Mouse (Mus musculus) midbrain, embryonic 11.5 days (tissue): ENCODE measurements at regions not wholly inside any gene's neighbourhood (a gene's known extent, or its start where the extent isn't known, plus 50 kb on each side); places are given as distances from the start of the nearest gene placed in this dataset.

Source experiments
- ATAC-seq: fragments of 200-750 bp; cut with Nextera tagmentation; 2 replicates; pipeline ENCODE4 v1.8.0; 2017; ENCODE audit warnings: moderate TSS enrichment, moderate library complexity; ENCODE audit not compliant: low FRiP score
- DNase-seq: peaks from one replicate; pipeline ENCODE4 v3.0.0; 2015; ENCODE audit warnings: low spot score; ENCODE audit errors: missing footprints
- H3K27ac ChIP-seq: fragments of 300-500 bp; sonication (generic); 2 replicates; pipeline ENCODE4 v1.5.1; 2014; ENCODE audit warnings: low read depth, low read length
- H3K27me3 ChIP-seq: fragments of 300-500 bp; sonication (generic); 2 replicates; pipeline ENCODE4 v1.6.1; 2014; ENCODE audit warnings: mild to moderate bottlenecking, low read length, moderate library complexity, mixed read lengths; ENCODE audit not compliant: control insufficient read depth, insufficient read depth
- H3K36me3 ChIP-seq: fragments of 300-500 bp; sonication (generic); 2 replicates; pipeline ENCODE4 v1.6.1; 2014; ENCODE audit warnings: mild to moderate bottlenecking, low read length, moderate library complexity, mixed read lengths; ENCODE audit not compliant: control insufficient read depth, insufficient read depth
- H3K4me1 ChIP-seq: fragments of 300-500 bp; sonication (generic); 2 replicates; pipeline ENCODE4 v1.6.1; 2014; ENCODE audit warnings: low read length; ENCODE audit not compliant: control insufficient read depth, insufficient read depth
- H3K4me2 ChIP-seq: fragments of 300-500 bp; sonication (generic); 2 replicates; pipeline ENCODE4 v1.6.1; 2014; ENCODE audit warnings: mild to moderate bottlenecking, moderate library complexity
- H3K4me3 ChIP-seq: fragments of 300-500 bp; sonication (generic); 2 replicates; pipeline ENCODE4 v1.5.1; 2014; ENCODE audit warnings: low read depth, low read length
- H3K9ac ChIP-seq: fragments of 300-500 bp; sonication (generic); 2 replicates; pipeline ENCODE4 v1.6.1; 2014; ENCODE audit warnings: low read length
- H3K9me3 ChIP-seq: fragments of 300-500 bp; sonication (generic); 2 replicates; pipeline ENCODE4 v1.6.1; 2016; ENCODE audit warnings: low read length; ENCODE audit not compliant: control insufficient read depth
- WGBS: fragments of 180-500 bp; shearing (Covaris S2); extraction: QIAGEN DNeasy Blood & Tissue Kit; methylation state at CpG from one replicate; pipeline ENCODE4 v1.1.7; 2014; 5-methylcytosine and 5-hydroxymethylcytosine counted together

- DNase-seq = no peak
- Histone ChIP-seq H3K27me3 (no peaks in the 10 kb centered on the region), H3K4me3 (no peak overlapping the region), H3K4me1 (no peaks in the 10 kb centered on the region), H3K9ac (no peak overlapping the region), H3K36me3 (no peaks in the 10 kb centered on the region), H3K27ac (no peak overlapping the region), H3K9me3 (no peaks in the 10 kb centered on the region), H3K4me2 (no peak overlapping the region)
- WGBS = 85% methylated on average over 10 of the region's 10 CpGs
- ATAC-seq = no peak
Measured at GRCm38 (mm10) chr6:98613030-98613429, 270.5 kb upstream of the Gm765 start.

DNA sequence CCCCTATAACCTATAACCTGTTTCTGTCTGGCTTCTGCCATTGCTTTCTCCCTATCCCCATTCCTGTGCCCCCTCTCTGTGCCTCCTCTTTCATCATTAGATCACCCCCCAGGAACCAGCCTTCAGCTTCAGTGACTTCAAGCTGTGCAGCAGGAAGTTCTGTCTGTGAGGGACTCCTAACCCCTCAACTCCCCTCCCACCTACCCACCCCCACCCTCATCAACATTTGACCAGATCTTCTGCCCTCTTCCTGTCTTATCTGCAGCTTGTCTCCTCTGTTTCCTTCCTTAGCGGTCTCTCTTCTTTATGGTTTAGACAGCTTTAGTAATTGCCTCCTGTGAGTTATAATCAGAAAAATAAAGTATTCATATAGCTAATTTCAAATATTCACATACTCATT lies 266.6 kb upstream of the Gm765 start:
- 50% methylated on average over 1 of the region's 1 CpGs for WGBS

GRCm38 (mm10) chr6:98606680-98607079 lies 264.1 kb upstream of the Gm765 start:
- Histone ChIP-seq H3K9ac (no peak overlapping the region), H3K4me1 (no peaks in the 10 kb centered on the region), H3K4me3 (no peak overlapping the region), H3K9me3 (no peaks in the 10 kb centered on the region), H3K27me3 (no peaks in the 10 kb centered on the region), H3K27ac (no peak overlapping the region), H3K36me3 (no peaks in the 10 kb centered on the region), H3K4me2 (no peak overlapping the region)
- peak; percentile 19 for DNase-seq
- WGBS = 89% methylated on average over 3 of the region's 3 CpGs
- ATAC-seq = no peak

More for the DNA sequence above, 266.6 kb upstream of the Gm765 start:
- Histone ChIP-seq H3K9ac (no peak overlapping the region), H3K27ac (no peak overlapping the region), H3K27me3 (no peaks in the 10 kb centered on the region), H3K4me3 (no peak overlapping the region), H3K4me1 (no peaks in the 10 kb centered on the region), H3K9me3 (no peaks in the 10 kb centered on the region), H3K4me2 (no peak overlapping the region), H3K36me3 (no peaks in the 10 kb centered on the region)
- ATAC-seq = no peak
- peak; percentile 47 for DNase-seq

DNA sequence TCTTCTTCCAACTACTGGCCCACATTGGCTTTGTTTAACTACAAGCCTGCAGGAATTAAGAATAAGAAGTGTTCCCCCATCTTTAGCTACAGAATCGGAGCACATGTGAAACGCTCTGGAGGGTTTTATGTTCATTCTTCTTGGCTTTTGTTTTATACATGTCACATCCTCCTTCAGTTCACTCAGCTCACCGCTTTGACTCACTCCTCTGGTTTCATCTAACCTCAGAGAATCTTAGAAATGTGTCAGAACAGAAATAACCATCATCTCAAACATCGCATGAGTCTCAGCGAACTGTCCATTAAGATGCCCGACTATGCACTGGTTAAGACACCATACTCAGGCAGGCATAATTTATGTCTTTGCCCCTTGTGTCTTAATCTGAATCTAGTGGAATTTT lies 255.1 kb upstream of the Gm765 start:
- Histone ChIP-seq H3K27ac (no peak overlapping the region), H3K4me3 (no peak overlapping the region), H3K9ac (no peak overlapping the region), H3K4me1 (no peaks in the 10 kb centered on the region), H3K4me2 (no peak overlapping the region), H3K27me3 (no peaks in the 10 kb centered on the region), H3K9me3 (no peaks in the 10 kb centered on the region), H3K36me3 (no peaks in the 10 kb centered on the region)
- WGBS = 92% methylated on average over 6 of the region's 6 CpGs
- ATAC-seq (no peak), DNase-seq (no peak)

GRCm38 (mm10) chr6:98590989-98591388 lies 248.4 kb upstream of the Gm765 start:
- H3K4me3 ChIP-seq = no peak overlapping the region
- H3K27ac ChIP-seq = no peak overlapping the region
- DNase-seq = no peak
- no peak for ATAC-seq
- no peak overlapping the region for H3K4me2 ChIP-seq
- H3K27me3 ChIP-seq = no peaks in the 10 kb centered on the region
- H3K4me1 ChIP-seq = no peaks in the 10 kb centered on the region
- H3K36me3 ChIP-seq = no peaks in the 10 kb centered on the region
- no peak overlapping the region for H3K9ac ChIP-seq
- no peaks in the 10 kb centered on the region for H3K9me3 ChIP-seq
- WGBS = 89% methylated on average over 4 of the region's 4 CpGs

DNA sequence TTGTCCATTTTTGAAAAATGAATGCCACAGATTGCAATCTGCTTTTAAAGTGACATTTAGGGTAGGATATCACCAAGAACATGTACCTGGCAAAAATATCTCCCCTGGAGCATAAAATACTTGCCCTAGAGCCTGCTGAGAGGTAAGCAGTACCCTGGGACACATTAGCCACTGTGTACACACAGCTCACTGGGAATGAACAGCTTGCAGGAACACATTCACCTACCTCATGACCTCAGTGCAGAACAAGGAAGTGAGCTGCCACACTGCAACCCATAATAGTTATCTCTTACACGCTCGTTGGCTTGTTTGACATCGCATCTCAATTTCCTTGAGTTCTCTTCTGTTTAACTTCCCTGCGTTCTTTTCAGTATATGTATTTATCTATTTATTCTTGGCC lies 246.4 kb upstream of the Gm765 start:
- H3K9ac ChIP-seq = no peak overlapping the region
- no peak overlapping the region for H3K4me2 ChIP-seq
- no peaks in the 10 kb centered on the region for H3K27me3 ChIP-seq
- WGBS = 88% methylated on average over 4 of the region's 4 CpGs
- H3K9me3 ChIP-seq = no peaks in the 10 kb centered on the region
- H3K27ac ChIP-seq = no peak overlapping the region
- no peaks in the 10 kb centered on the region for H3K36me3 ChIP-seq
- DNase-seq (peak; percentile 21), ATAC-seq (no peak)
- H3K4me3 ChIP-seq = no peak overlapping the region
- H3K4me1 ChIP-seq = no peaks in the 10 kb centered on the region

GRCm38 (mm10) chr6:98584541-98584940 lies 242.0 kb upstream of the Gm765 start:
- H3K9ac ChIP-seq = no peak overlapping the region
- ATAC-seq = no peak
- WGBS = 70% methylated on average over 4 of the region's 4 CpGs

GRCm38 (mm10) chr6:98582826-98583225 lies 240.3 kb upstream of the Gm765 start:
- Histone ChIP-seq H3K4me2 (no peak overlapping the region), H3K9me3 (no peaks in the 10 kb centered on the region), H3K27ac (no peak overlapping the region), H3K4me1 (no peaks in the 10 kb centered on the region), H3K4me3 (no peak overlapping the region), H3K9ac (no peak overlapping the region), H3K27me3 (no peaks in the 10 kb centered on the region), H3K36me3 (no peaks in the 10 kb centered on the region)
- DNase-seq (no peak), ATAC-seq (no peak)
- WGBS = 59% methylated on average over 2 of the region's 2 CpGs

More at GRCm38 (mm10) chr6:98584541-98584940, 242.0 kb upstream of the Gm765 start:
- Histone ChIP-seq H3K4me2 (no peak overlapping the region), H3K27ac (no peak overlapping the region), H3K4me3 (no peak overlapping the region), H3K27me3 (no peaks in the 10 kb centered on the region), H3K4me1 (no peaks in the 10 kb centered on the region), H3K9me3 (no peaks in the 10 kb centered on the region), H3K36me3 (no peaks in the 10 kb centered on the region)
- no peak for DNase-seq

- H3K4me1 ChIP-seq = no peaks in the 10 kb centered on the region
- no peak overlapping the region for H3K9ac ChIP-seq
- H3K36me3 ChIP-seq = no peaks in the 10 kb centered on the region
- no peaks in the 10 kb centered on the region for H3K27me3 ChIP-seq
- H3K4me2 ChIP-seq = no peak overlapping the region
- no peak overlapping the region for H3K4me3 ChIP-seq
- no peak for ATAC-seq
- H3K27ac ChIP-seq = no peak overlapping the region
- 88% methylated on average over 1 of the region's 1 CpGs for WGBS
- no peaks in the 10 kb centered on the region for H3K9me3 ChIP-seq
- no peak for DNase-seq
Measured at GRCm38 (mm10) chr6:98575227-98575626, 232.7 kb upstream of the Gm765 start.

DNA sequence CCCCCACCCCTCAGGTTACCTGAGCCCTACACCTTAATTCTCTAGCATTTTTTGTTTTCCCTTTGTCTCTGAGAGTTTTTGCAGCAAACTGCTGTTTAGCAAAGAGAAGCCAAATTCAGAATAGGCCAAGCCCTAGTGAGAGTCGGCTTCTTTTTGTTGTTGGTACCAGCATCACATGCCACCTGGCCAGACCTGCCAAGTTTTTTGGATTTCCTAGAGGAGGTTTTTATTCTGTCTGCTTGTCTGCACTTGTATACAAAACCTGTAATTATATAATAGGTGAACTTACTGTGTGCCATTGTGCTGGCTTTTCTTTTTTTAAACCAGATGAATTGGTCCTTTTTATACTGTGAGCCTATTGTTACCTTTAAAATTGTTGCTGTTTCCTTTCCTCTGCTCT lies 213.1 kb upstream of the Gm765 start:
- Histone ChIP-seq H3K27ac (no peak overlapping the region), H3K4me1 (no peaks in the 10 kb centered on the region), H3K36me3 (no peaks in the 10 kb centered on the region), H3K9ac (no peak overlapping the region), H3K27me3 (no peaks in the 10 kb centered on the region), H3K4me2 (no peak overlapping the region), H3K9me3 (no peaks in the 10 kb centered on the region), H3K4me3 (no peak overlapping the region)
- 100% methylated on average over 1 of the region's 1 CpGs for WGBS
- ATAC-seq = no peak
- no peak for DNase-seq
